8 mouse cellular contexts compared by ENCODE assay signal in the genomic region with DNA sequence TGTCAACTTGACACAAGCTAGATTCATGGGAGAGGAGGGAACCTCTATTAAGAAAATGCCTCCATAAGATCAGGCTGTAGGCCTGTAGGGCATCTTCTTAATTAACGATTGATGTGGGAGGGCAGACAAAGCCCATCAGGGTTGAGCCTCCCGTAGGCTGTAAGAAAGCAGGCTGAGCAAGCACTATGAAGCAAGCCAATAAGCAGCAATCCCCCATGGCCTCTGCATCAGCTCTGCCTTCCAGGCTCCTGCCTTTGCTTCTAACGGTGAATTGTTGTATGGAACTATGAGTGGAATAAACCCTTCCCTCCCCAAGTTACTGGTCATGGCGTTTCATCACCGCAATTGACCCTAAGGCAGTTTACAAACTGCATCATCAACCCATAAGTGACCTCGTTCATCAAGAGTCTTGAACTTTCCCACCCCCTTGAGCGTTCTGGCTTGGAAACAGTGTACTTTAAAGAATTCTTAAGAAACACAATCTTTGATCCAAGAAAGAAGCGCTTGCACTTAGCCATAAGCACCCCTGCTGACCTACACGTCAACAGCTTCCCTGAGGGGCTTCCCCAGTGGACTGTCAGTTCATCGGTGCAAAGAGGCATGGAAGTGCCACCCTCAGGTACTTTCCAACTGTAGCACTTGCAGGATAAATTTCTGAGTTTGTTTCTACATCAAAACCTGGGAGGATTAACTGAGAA. TPM values are rescaled to one million over a fixed set of nuclear protein-coding genes. Genes with fewer than 3 reads are reported as not detected.
DNase-seq lines count a peak whose midpoint lies in the region; ATAC-seq lines count a peak whose summit lies in the region.

No protein-coding gene starts in this region.

- peak overlapping the region; percentile 68 for H3K4me2 ChIP-seq in heart, embryonic 12.5 days
- peak overlapping the region; percentile 69 for H3K4me2 ChIP-seq in hindbrain, embryonic 12.5 days (replicated peaks)
- peak overlapping the region; percentile 65 for H3K4me2 ChIP-seq in stomach, embryonic 16.5 days (ENCODE audit: low read depth, low read length)

- H3K27ac ChIP-seq in heart, embryonic 12.5 days (ENCODE audit: poor library complexity, severe bottlenecking): peak overlapping the region; percentile 90
- peak overlapping the region; percentile 91 for H3K27ac ChIP-seq in hindbrain, embryonic 12.5 days
- H3K27ac ChIP-seq in stomach, embryonic 16.5 days (ENCODE audit: low read length): peak overlapping the region; percentile 97

- no peaks in the 10 kb centered on the region for H3K36me3 ChIP-seq in heart, embryonic 12.5 days
- H3K36me3 ChIP-seq in hindbrain, embryonic 12.5 days: no peaks in the 10 kb centered on the region
- no peaks in the 10 kb centered on the region for H3K36me3 ChIP-seq in stomach, embryonic 16.5 days (ENCODE audit: control insufficient read depth, insufficient read depth, low read length)

- no peak for ATAC-seq in heart, embryonic 12.5 days (ENCODE audit: insufficient number of reproducible peaks, low FRiP score)
- ATAC-seq in hindbrain, embryonic 12.5 days (ENCODE audit: low FRiP score): peak; percentile 24
- ATAC-seq in stomach, embryonic 16.5 days (ENCODE audit: insufficient read depth, low FRiP score): no peak

- 0 out of 2 replicates have a peak, but pooled peaks cover 3% of the 10 kb centered on the region for H3K9me3 ChIP-seq in heart, embryonic 12.5 days (replicated peaks)
- H3K9me3 ChIP-seq in hindbrain, embryonic 12.5 days (replicated peaks): no peaks in the 10 kb centered on the region
- 0 out of 2 replicates have a peak, but pooled peaks cover 3% of the 10 kb centered on the region for H3K9me3 ChIP-seq in stomach, embryonic 16.5 days (replicated peaks; ENCODE audit: control insufficient read depth, low read length)

- intact Hi-C loops in heart, postnatal 25 days (cut with DNase I): loop anchor here (2.0 to 5.0 kb wide), 4 partner anchors 62 to 102 kb away; no protein-coding TSS in a partner anchor

- no peaks in the 10 kb centered on the region for H3K27me3 ChIP-seq in heart, embryonic 12.5 days (replicated peaks)
- no peaks in the 10 kb centered on the region for H3K27me3 ChIP-seq in hindbrain, embryonic 12.5 days
- H3K27me3 ChIP-seq in stomach, embryonic 16.5 days (ENCODE audit: control insufficient read depth, insufficient read depth, low read length): no peaks in the 10 kb centered on the region

- WGBS in heart, embryonic 12.5 days: 29% methylated on average over 10 of the region's 10 CpGs
- 12% methylated on average over 10 of the region's 10 CpGs for WGBS in hindbrain, embryonic 12.5 days
- 26% methylated on average over 10 of the region's 10 CpGs for WGBS in stomach, embryonic 16.5 days

- DNase-seq in heart, postnatal 25 days (ENCODE audit: low spot score): no peak
- peak; percentile 20 for DNase-seq in MN1 (ENCODE audit: low spot score)
- DNase-seq in lung, postnatal 10 days: peak; percentile 37
- DNase-seq in layer of hippocampus, adult 9-11 months: no peak
- no peak for DNase-seq in layer of hippocampus, adult 11-12 months (ENCODE audit: low spot score)

- peak overlapping the region; percentile 67 for H3K4me3 ChIP-seq in heart, embryonic 12.5 days
- H3K4me3 ChIP-seq in hindbrain, embryonic 12.5 days: peak overlapping the region; percentile 65
- peak overlapping the region; percentile 76 for H3K4me3 ChIP-seq in stomach, embryonic 16.5 days (replicated peaks; ENCODE audit: low read length)

- H3K4me1 ChIP-seq in heart, embryonic 12.5 days (replicated peaks): peaks cover 13% of the 10 kb centered on the region
- H3K4me1 ChIP-seq in hindbrain, embryonic 12.5 days: peaks cover 13% of the 10 kb centered on the region
- H3K4me1 ChIP-seq in stomach, embryonic 16.5 days (ENCODE audit: control insufficient read depth, insufficient read depth, low read length): peaks cover 16% of the 10 kb centered on the region

- H3K9ac ChIP-seq in heart, embryonic 12.5 days: peak overlapping the region; percentile 81
- peak overlapping the region; percentile 80; the same call in 1 of the 2 replicates for H3K9ac ChIP-seq in hindbrain, embryonic 12.5 days
- peak overlapping the region; percentile 89 for H3K9ac ChIP-seq in stomach, embryonic 16.5 days (ENCODE audit: low read length)

RNA-seq across cellular contexts. Expression of gene Elovl5, which starts 7.4 kb away (rescaled TPM):
- polyA plus RNA-seq in heart, embryonic 12.5 days (2016; fragmentation: Nextera tagmentation; extraction: Ambion mirVana): 84.9 and 86.5 TPM in 2 replicates
- 10 to 100 TPM; 31.4 to 37.8 TPM for total RNA-seq in heart, postnatal 25 days (2021)
- polyA plus RNA-seq in hindbrain, embryonic 12.5 days (2016; fragmentation: Nextera tagmentation; extraction: Ambion mirVana): 68.6 and 69.3 TPM in 2 replicates
- polyA plus RNA-seq in stomach, embryonic 16.5 days (2015; fragmentation: Nextera tagmentation; extraction: Ambion mirVana): 66.8 and 67.6 TPM in 2 replicates

Comparison
In these comparisons a context has a peak if more than half of its experiments do, and no peak if none do; other contexts are left out.
1. DNase-seq: peak in MN1 (single experiment) and lung, postnatal 10 days (single experiment); none in heart, postnatal 25 days (single experiment), layer of hippocampus, adult 9-11 months (single experiment) and layer of hippocampus, adult 11-12 months (single experiment).
2. Peak in every context shown above with its lines, with median percentiles within 50 percentile points of each other: H3K27ac ChIP-seq, H3K4me2 ChIP-seq, H3K4me3 ChIP-seq and H3K9ac ChIP-seq.